Mouse (Mus musculus) small intestine, adult 2 months (tissue): ENCODE data around the gene Fam219b. TPM values are rescaled to one million over a fixed set of nuclear protein-coding genes. Genes with fewer than 3 reads are reported as not detected.

Source experiments
- H3K27ac ChIP-seq: fragments of 200-500 bp; 2 replicates; pipeline ENCODE4 v1.5.1; 2012; ENCODE audit warnings: low read depth, low read length, control low read depth, inconsistent platforms; ENCODE audit not compliant: insufficient read depth
- H3K27me3 ChIP-seq: fragments of 200-500 bp; 2 replicates; pipeline ENCODE4 v1.6.1; 2012; ENCODE audit warnings: mild to moderate bottlenecking, moderate library complexity, low read length, inconsistent platforms; ENCODE audit not compliant: control insufficient read depth, insufficient read depth
- H3K36me3 ChIP-seq: fragments of 200-500 bp; 2 replicates; pipeline ENCODE4 v1.6.1; 2012; ENCODE audit warnings: mild to moderate bottlenecking, low read length, control low read depth, inconsistent platforms; ENCODE audit not compliant: control insufficient read depth, insufficient read depth
- H3K4me1 ChIP-seq: fragments of 200-500 bp; 2 replicates; pipeline ENCODE4 v1.6.1; 2012; ENCODE audit warnings: low read length, inconsistent platforms, mixed read lengths; ENCODE audit not compliant: control insufficient read depth, insufficient read depth, insufficient read length
- H3K4me3 ChIP-seq: fragments of 200-500 bp; 2 replicates; pipeline ENCODE4 v1.5.1; 2012; ENCODE audit warnings: low read depth, mild to moderate bottlenecking, control low read depth, inconsistent platforms, low read length, moderate library complexity
- CTCF ChIP-seq: fragments of 200-500 bp; IDR thresholded peaks from 2 replicates; pipeline ENCODE4 v1.5.1; 2012; ENCODE audit warnings: low read depth, mild to moderate bottlenecking, control low read depth, inconsistent platforms, low read length, moderate library complexity, mixed read lengths; ENCODE audit not compliant: insufficient replicate concordance, insufficient read length; ENCODE audit errors: extremely low read depth
- POLR2A ChIP-seq: fragments of 200-500 bp; IDR thresholded peaks from 2 replicates; pipeline ENCODE4 v1.6.1; 2012; ENCODE audit warnings: low read depth, mild to moderate bottlenecking, control low read depth, inconsistent platforms, low read length, moderate library complexity
- WGBS: fragments of 180-500 bp; shearing (Covaris S2); methylation state at CpG from one replicate; pipeline ENCODE4 v1.1.7; 2018; 5-methylcytosine and 5-hydroxymethylcytosine counted together
- polyA plus RNA-seq: library from polyadenylated mRNA; depleted of rRNA; stranded (reverse); fragments of >200 nt; gene quantifications from 2 replicates; pipeline ENCODE4 v1.2.3, GENCODE M21; 2012; rRNA removed

Gene Fam219b
- 6.0 and 8.2 TPM in 2 replicates for polyA plus RNA-seq

- H3K27me3 ChIP-seq, result no peaks in the 10 kb centered on the region
- peak within 1 kb of the TSS; percentile 91 for H3K4me3 ChIP-seq
- H3K36me3 ChIP-seq, result peaks cover 34% of the 10 kb centered on the region
- TF ChIP-seq CTCF (no peak), POLR2A (peak; percentile 28; the same call in 1 of the 2 replicates)
- peaks cover 6% of the 10 kb centered on the region; the same call in 1 of the 2 replicates for H3K4me1 ChIP-seq
- 2% methylated on average over 44 of the region's 45 CpGs for WGBS
- H3K27ac ChIP-seq, result peak within 1 kb of the TSS; percentile 32
Observed at GRCm38 (mm10) chr9:57537044-57537727, at the start of gene Fam219b. Fam219b (plus strand) TSS chr9:57537528.

GRCm38 (mm10) chr9:57487807-57488206 lies 49.5 kb upstream of the Fam219b start:
- no peak overlapping the region for H3K27ac ChIP-seq
- no peaks in the 10 kb centered on the region for H3K27me3 ChIP-seq
- no peaks in the 10 kb centered on the region for H3K4me1 ChIP-seq
- 71% methylated on average over 7 of the region's 7 CpGs for WGBS
- no peak overlapping the region for H3K4me3 ChIP-seq
- H3K36me3 ChIP-seq, result no peaks in the 10 kb centered on the region
- no peak for TF ChIP-seq CTCF
- no peak for TF ChIP-seq POLR2A

DNA sequence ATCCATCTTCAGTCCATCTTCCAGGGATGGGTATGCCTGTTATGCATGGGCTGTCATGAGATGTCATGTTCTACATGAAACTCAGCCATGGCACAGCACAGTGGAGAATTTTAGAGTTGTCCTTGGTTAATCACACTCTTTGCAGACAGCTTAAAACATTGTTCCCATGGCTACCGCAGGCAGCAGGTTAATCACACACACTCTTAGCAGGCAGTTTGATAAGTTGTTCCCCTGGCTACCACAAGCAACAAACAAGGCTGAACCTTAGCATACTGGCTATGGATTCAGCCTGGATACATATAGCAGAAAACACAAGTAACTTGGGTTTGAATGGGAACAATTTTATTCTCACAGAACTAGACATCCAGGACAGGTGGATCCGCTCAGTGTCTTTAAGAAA lies 43.8 kb upstream of the Fam219b start:
- Histone ChIP-seq H3K27ac (no peak overlapping the region), H3K36me3 (no peaks in the 10 kb centered on the region), H3K4me3 (no peak overlapping the region), H3K4me1 (no peaks in the 10 kb centered on the region; the same call in 1 of the 2 replicates), H3K27me3 (no peaks in the 10 kb centered on the region)
- TF ChIP-seq POLR2A (no peak), CTCF (no peak)
- WGBS, result 84% methylated on average over 2 of the region's 2 CpGs

DNA sequence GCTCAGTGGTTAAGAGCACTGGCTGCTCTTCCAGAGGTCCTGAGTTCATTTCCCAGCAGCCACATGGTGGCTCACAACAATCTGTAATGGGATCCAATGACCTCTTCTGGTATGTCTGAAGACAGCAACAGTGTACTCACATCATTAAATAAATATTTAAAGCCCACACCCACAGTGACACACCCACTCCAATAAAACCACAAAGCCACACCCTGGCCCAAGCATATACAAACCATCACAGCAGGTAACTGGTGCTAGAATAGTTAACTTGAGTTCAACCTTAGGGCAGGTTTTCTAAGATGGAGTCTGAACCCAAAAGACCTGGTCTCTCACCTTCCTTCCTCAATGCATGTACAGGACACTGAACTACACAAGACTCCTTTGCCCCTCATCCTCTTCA lies 42.4 kb upstream of the Fam219b start:
- H3K4me3 ChIP-seq, result no peak overlapping the region
- no peaks in the 10 kb centered on the region; the same call in 1 of the 2 replicates for H3K4me1 ChIP-seq
- H3K27ac ChIP-seq, result no peak overlapping the region
- no peaks in the 10 kb centered on the region for H3K27me3 ChIP-seq
- no peak for TF ChIP-seq CTCF
- no peak for TF ChIP-seq POLR2A
- no peaks in the 10 kb centered on the region for H3K36me3 ChIP-seq

- 14% methylated on average over 5 of the region's 5 CpGs for WGBS
- H3K4me1 ChIP-seq, result no peaks in the 10 kb centered on the region; the same call in 1 of the 2 replicates
- no peak overlapping the region for H3K27ac ChIP-seq
- no peaks in the 10 kb centered on the region for H3K36me3 ChIP-seq
- peaks cover 7% of the 10 kb centered on the region; the same call in 1 of the 2 replicates for H3K27me3 ChIP-seq
- TF ChIP-seq CTCF, result no peak
- no peak for TF ChIP-seq POLR2A
- H3K4me3 ChIP-seq, result no peak overlapping the region
Observed at GRCm38 (mm10) chr9:57497236-57497635, 40.1 kb upstream of the Fam219b start.

GRCm38 (mm10) chr9:57498536-57498935 lies 38.8 kb upstream of the Fam219b start:
- Histone ChIP-seq H3K36me3 (no peaks in the 10 kb centered on the region), H3K4me3 (no peak overlapping the region), H3K27me3 (peaks cover 20% of the 10 kb centered on the region), H3K27ac (no peak overlapping the region), H3K4me1 (no peaks in the 10 kb centered on the region; the same call in 1 of the 2 replicates)
- TF ChIP-seq CTCF (no peak), POLR2A (no peak)
- 73% methylated on average over 7 of the region's 7 CpGs for WGBS

DNA sequence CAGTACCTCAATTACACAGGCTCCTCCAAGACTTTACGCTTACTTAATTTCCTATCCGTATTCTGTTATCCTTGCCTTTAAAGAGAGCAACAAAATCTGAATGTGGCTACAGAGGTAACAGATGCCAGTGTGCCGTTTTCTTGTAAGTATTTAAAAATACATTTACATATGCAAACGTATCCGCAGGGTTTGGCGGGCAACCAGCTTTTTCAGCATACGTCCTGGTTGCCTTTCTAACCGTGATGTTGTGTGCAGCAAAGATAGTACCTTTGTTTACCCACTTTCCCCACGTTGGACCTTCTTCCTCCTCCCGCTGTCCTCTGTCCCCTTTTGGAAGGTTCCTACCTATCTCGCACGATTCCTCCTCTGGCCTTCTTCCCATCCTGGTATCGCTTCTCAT lies 35.9 kb upstream of the Fam219b start:
- Histone ChIP-seq H3K36me3 (no peaks in the 10 kb centered on the region), H3K27me3 (peaks cover 36% of the 10 kb centered on the region), H3K27ac (no peak overlapping the region), H3K4me3 (no peak overlapping the region), H3K4me1 (peaks cover 9% of the 10 kb centered on the region)
- 35% methylated on average over 13 of the region's 13 CpGs for WGBS
- no peak for TF ChIP-seq POLR2A
- TF ChIP-seq CTCF, result no peak
